Mouse (Mus musculus): ENCODE data around the gene Slc17a3. TPM values are rescaled to one million over a fixed set of nuclear protein-coding genes. Genes with fewer than 3 reads are reported as not detected.

The Slc17a3 gene
- polyA plus RNA-seq (2014; fragmentation: Nextera tagmentation; extraction: Ambion mirVana): not detected in 2 replicates

DNA sequence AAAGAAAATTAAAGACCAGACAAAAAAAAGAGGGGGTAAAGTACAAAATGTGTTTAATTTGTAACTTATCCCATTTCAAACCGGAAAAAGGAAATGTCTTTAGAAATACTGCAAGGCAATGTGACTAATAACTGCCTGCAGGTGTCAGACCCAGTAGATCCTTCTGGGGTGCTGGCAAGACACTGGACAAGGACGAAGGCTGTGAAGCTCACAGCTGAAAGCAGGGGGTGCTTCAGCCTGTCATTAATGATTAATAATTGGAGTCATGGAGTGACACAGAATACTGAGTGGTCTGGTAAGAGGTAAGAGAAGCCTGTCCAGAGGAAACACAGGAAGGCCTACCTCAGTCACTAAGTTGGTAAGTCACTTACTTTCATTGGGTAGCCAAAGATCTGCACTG, at the start of gene Slc17a3:
Gene Slc17a3, plus strand, starts transcription at position 127 of the 400 bp plus-strand sequence.
- no peak for ATAC-seq (ENCODE audit: low FRiP score)
- H3K36me3 ChIP-seq (ENCODE audit: control insufficient read depth, insufficient read depth, low read length): no peaks in the 10 kb centered on the region
- no peaks in the 10 kb centered on the region for H3K9me3 ChIP-seq (ENCODE audit: control insufficient read depth, low read length)
- H3K4me1 ChIP-seq (ENCODE audit: control insufficient read depth, insufficient read depth, low read length): no peaks in the 10 kb centered on the region
- WGBS: 80% methylated on average over 2 of the region's 2 CpGs
- no peaks in the 10 kb centered on the region for H3K27me3 ChIP-seq (ENCODE audit: control insufficient read depth, insufficient read depth, low read length)
- DNase-seq (ENCODE audit: low spot score, missing footprints): no peak
- no peak within 1 kb of the TSS for H3K4me3 ChIP-seq (ENCODE audit: low read depth, low read length)
- H3K4me2 ChIP-seq: no peak within 1 kb of the TSS
- H3K9ac ChIP-seq (ENCODE audit: low read length): no peak within 1 kb of the TSS
- H3K27ac ChIP-seq (ENCODE audit: low read depth, low read length): no peak within 1 kb of the TSS

DNA sequence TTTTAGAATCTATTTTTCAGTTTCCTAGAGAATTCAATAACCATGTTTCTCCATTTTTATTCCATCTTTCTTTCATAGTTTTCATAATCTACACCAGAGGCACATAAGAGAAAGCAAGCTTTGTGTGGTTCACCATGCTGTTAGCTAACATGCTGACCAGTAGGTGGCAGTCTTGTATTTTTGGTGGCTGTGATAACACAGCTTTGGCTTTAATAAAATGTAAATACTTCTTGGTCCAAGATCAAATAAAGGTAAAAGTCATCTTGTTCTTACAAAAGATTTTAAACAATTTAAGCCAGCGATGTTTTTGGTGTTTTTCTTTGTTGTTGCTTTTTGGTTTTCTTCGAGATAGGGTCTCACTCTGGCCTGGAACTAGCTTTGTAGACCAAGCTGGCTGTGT, 46.7 kb upstream of the Slc17a3 start:
- 55% methylated on average over 2 of the region's 2 CpGs for WGBS
- Histone ChIP-seq H3K4me1 (ENCODE audit: control insufficient read depth, insufficient read depth, low read length) (no peaks in the 10 kb centered on the region), H3K27ac (ENCODE audit: low read depth, low read length) (no peak overlapping the region), H3K36me3 (ENCODE audit: control insufficient read depth, insufficient read depth, low read length) (no peaks in the 10 kb centered on the region), H3K9me3 (ENCODE audit: control insufficient read depth, low read length) (no peaks in the 10 kb centered on the region), H3K9ac (ENCODE audit: low read length) (no peak overlapping the region), H3K4me2 (no peak overlapping the region), H3K27me3 (ENCODE audit: control insufficient read depth, insufficient read depth, low read length) (no peaks in the 10 kb centered on the region), H3K4me3 (ENCODE audit: low read depth, low read length) (no peak overlapping the region)
- DNase-seq (ENCODE audit: low spot score, missing footprints) (peak; percentile 91), ATAC-seq (ENCODE audit: low FRiP score) (no peak)

DNA sequence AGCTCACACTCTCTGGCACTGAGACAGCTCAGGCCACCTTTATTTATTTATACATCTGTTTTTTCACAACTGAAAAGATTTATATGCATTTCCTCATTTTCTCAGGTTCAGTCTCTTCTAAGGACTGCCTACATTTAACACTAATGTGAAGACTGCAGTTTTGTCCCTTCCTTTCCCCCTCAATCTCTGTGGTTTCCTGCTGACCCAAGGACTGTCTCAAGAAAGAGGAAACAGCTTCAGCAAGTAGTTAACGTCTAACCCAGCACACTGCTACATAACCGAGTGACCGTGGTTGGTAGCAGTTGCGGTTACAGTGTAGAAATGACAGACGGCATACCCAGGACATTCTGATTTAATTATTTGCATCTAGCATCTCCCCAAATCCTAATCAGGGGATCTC, 39.8 kb upstream of the Slc17a3 start:
- Histone ChIP-seq H3K4me2 (no peak overlapping the region), H3K4me1 (ENCODE audit: control insufficient read depth, insufficient read depth, low read length) (no peaks in the 10 kb centered on the region), H3K27ac (ENCODE audit: low read depth, low read length) (no peak overlapping the region), H3K9ac (ENCODE audit: low read length) (no peak overlapping the region), H3K9me3 (ENCODE audit: control insufficient read depth, low read length) (no peaks in the 10 kb centered on the region), H3K36me3 (ENCODE audit: control insufficient read depth, insufficient read depth, low read length) (no peaks in the 10 kb centered on the region), H3K4me3 (ENCODE audit: low read depth, low read length) (no peak overlapping the region), H3K27me3 (ENCODE audit: control insufficient read depth, insufficient read depth, low read length) (no peaks in the 10 kb centered on the region)
- DNase-seq (ENCODE audit: low spot score, missing footprints) (no peak), ATAC-seq (ENCODE audit: low FRiP score) (no peak)
- 89% methylated on average over 5 of the region's 5 CpGs for WGBS

DNA sequence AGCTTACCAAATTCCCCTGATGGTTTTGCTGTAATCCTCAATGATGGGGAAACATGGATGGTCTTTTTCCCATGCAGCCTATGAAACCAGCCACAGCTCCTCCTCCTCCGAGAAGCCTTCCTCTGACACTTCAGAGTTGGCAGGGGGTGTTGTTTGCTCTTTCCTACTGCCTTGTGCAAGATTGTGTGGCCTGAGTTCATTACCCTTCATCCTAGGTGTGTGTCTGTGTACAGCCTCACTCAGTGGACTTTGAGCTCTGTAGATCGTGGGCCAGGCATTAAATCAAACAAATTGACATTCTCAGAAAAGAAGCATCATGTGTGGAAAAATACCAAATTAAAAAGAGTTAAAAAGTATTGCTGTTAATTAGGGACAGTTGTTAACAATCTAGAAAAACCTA, 34.7 kb upstream of the Slc17a3 start:
- H3K4me3 ChIP-seq (ENCODE audit: low read depth, low read length): no peak overlapping the region
- H3K9me3 ChIP-seq (ENCODE audit: control insufficient read depth, low read length): no peaks in the 10 kb centered on the region
- H3K9ac ChIP-seq (ENCODE audit: low read length): no peak overlapping the region
- no peak for ATAC-seq (ENCODE audit: low FRiP score)
- no peaks in the 10 kb centered on the region for H3K4me1 ChIP-seq (ENCODE audit: control insufficient read depth, insufficient read depth, low read length)
- H3K36me3 ChIP-seq (ENCODE audit: control insufficient read depth, insufficient read depth, low read length): no peaks in the 10 kb centered on the region
- WGBS: 86% methylated on average over 2 of the region's 2 CpGs
- no peak overlapping the region for H3K27ac ChIP-seq (ENCODE audit: low read depth, low read length)
- no peak for DNase-seq (ENCODE audit: low spot score, missing footprints)
- no peak overlapping the region for H3K4me2 ChIP-seq
- no peaks in the 10 kb centered on the region for H3K27me3 ChIP-seq (ENCODE audit: control insufficient read depth, insufficient read depth, low read length)

DNA sequence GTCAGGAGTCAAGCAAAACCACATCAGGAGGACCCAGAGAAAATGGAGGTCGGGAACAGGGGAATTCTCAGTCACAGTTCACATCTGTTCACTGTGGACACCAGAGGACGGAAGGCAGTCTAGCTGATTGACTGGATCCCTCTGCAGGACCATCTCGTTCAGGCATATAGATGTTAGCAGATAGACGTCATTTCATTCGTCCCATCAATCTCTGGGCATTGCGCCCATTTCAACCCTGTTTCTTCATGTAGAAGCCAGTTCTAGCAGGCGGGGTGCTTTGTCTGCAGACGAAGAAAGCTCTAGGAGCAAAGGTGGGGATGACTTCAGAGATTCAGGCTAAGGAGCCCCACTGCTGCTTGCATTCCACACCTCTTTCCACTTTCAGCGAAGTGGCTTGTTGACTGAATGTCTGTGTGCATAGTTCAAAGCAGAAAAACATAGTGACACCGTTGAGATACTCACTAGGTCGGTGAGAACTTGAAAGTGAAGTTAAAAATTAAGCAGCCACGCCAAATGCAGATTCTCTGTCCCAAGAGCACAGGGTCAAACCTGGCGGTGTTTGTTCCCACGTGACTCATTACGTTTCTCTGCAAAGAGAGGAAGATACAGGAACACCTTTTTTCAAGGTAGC, 32.7 kb upstream of the Slc17a3 start, which contains the start of gene Slc17a2:
Gene Slc17a2, plus strand, starts transcription at position 572 of the 631 bp plus-strand sequence.
- H3K27me3 ChIP-seq (ENCODE audit: control insufficient read depth, insufficient read depth, low read length): no peaks in the 10 kb centered on the region
- no peak within 1 kb of the TSS for H3K4me3 ChIP-seq (ENCODE audit: low read depth, low read length)
- no peaks in the 10 kb centered on the region for H3K4me1 ChIP-seq (ENCODE audit: control insufficient read depth, insufficient read depth, low read length)
- H3K27ac ChIP-seq (ENCODE audit: low read depth, low read length): no peak within 1 kb of the TSS
- no peak for DNase-seq (ENCODE audit: low spot score, missing footprints)
- 91% methylated on average over 15 of the region's 15 CpGs for WGBS
- no peak within 1 kb of the TSS for H3K9ac ChIP-seq (ENCODE audit: low read length)
- no peaks in the 10 kb centered on the region for H3K9me3 ChIP-seq (ENCODE audit: control insufficient read depth, low read length)
- no peaks in the 10 kb centered on the region for H3K36me3 ChIP-seq (ENCODE audit: control insufficient read depth, insufficient read depth, low read length)
- ATAC-seq (ENCODE audit: low FRiP score): no peak
- H3K4me2 ChIP-seq: no peak within 1 kb of the TSS

DNA sequence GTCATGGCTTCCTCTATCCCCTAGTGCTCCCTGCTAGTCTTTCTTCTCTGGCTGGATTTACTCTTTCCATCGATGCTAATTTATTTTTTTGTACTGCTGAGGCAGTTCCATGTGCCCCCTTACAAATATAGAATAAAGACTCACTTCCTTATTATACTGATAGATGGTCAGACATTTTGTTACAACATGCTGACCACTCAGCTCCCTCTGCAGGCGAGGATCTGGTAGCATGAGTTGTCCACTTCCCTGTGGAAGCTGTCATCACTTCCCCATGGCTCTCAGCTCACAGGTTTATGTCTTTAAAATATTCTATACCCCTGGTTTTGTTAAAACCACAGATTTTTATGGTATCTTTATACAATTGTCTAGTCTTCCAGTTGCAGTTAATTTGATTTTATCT, 23.1 kb upstream of the Slc17a3 start:
- no peak overlapping the region for H3K9ac ChIP-seq (ENCODE audit: low read length)

DNA sequence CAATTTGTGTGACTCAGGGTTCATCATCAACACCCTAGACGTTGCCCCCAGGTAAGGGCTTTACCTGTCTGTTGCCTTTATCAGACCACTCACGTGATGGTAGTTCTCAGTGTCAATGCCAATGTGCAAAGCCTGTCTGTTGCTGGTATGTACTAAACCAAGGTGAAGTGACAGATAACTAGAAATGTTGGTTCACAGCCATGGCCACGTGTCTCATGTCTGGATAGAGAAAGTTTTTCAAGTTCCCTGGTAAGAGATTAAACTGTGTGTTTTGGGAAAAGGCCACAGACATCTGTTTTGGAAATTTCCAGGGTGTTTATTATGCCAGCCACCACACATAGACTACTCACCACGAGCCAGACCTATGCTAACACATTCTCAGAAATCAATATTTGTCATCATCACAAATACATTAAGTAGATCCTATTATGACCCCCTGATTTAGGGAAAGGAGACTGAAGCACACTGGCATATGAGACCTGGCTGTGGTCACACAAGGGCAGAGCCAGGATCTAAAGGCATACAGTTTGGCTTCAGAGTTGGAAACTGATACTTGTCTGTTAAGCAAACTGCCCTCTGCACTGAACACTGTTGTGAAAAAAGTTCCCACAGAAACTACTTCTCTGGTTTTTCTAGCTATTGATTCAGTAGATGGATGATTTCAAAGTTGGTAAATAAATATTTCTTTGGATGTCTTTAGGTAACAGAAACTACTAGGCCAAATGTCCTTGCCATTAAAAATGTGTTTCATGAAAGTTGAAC, 18.9 kb upstream of the Slc17a3 start:
- WGBS: 78% methylated on average over 4 of the region's 4 CpGs
- ATAC-seq (ENCODE audit: low FRiP score): no peak
- no peak overlapping the region for H3K4me3 ChIP-seq (ENCODE audit: low read depth, low read length)
- no peak overlapping the region for H3K27ac ChIP-seq (ENCODE audit: low read depth, low read length)
- no peaks in the 10 kb centered on the region for H3K27me3 ChIP-seq (ENCODE audit: control insufficient read depth, insufficient read depth, low read length)
- no peak for DNase-seq (ENCODE audit: low spot score, missing footprints)
- no peak overlapping the region for H3K4me2 ChIP-seq
- H3K9me3 ChIP-seq (ENCODE audit: control insufficient read depth, low read length): no peaks in the 10 kb centered on the region
- H3K9ac ChIP-seq (ENCODE audit: low read length): no peak overlapping the region
- H3K36me3 ChIP-seq (ENCODE audit: control insufficient read depth, insufficient read depth, low read length): no peaks in the 10 kb centered on the region
- no peaks in the 10 kb centered on the region for H3K4me1 ChIP-seq (ENCODE audit: control insufficient read depth, insufficient read depth, low read length)

More for the DNA sequence above, 23.1 kb upstream of the Slc17a3 start:
- Histone ChIP-seq H3K9me3 (ENCODE audit: control insufficient read depth, low read length) (no peaks in the 10 kb centered on the region), H3K27me3 (ENCODE audit: control insufficient read depth, insufficient read depth, low read length) (no peaks in the 10 kb centered on the region), H3K36me3 (ENCODE audit: control insufficient read depth, insufficient read depth, low read length) (no peaks in the 10 kb centered on the region), H3K4me1 (ENCODE audit: control insufficient read depth, insufficient read depth, low read length) (no peaks in the 10 kb centered on the region), H3K4me2 (no peak overlapping the region), H3K27ac (ENCODE audit: low read depth, low read length) (no peak overlapping the region), H3K4me3 (ENCODE audit: low read depth, low read length) (no peak overlapping the region)
- ATAC-seq (ENCODE audit: low FRiP score) (no peak), DNase-seq (ENCODE audit: low spot score, missing footprints) (no peak)
- 81% methylated on average over 2 of the region's 2 CpGs for WGBS

DNA sequence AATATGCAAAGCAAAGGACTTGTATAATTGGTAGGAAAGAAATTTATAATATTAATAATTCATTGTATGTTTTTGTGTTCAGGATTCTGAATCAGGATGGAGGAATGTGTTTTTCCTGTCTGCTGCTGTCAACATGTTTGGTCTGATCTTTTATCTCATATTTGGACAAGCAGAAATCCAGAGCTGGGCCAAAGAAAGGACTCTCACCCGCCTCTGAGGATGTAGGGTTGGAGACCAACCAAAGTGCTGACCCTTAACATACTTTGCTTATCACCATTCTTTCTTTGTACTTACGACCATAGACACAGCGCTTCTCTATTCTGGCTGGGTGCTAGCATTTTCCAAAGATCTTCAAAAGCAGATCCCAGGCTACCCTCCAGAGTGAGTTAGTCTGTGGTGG, 17.0 kb upstream of the Slc17a3 start:
- no peak for ATAC-seq (ENCODE audit: low FRiP score)
- H3K9ac ChIP-seq (ENCODE audit: low read length): no peak overlapping the region
- no peak overlapping the region for H3K4me2 ChIP-seq
- no peaks in the 10 kb centered on the region for H3K36me3 ChIP-seq (ENCODE audit: control insufficient read depth, insufficient read depth, low read length)
- no peak overlapping the region for H3K4me3 ChIP-seq (ENCODE audit: low read depth, low read length)
- H3K27me3 ChIP-seq (ENCODE audit: control insufficient read depth, insufficient read depth, low read length): no peaks in the 10 kb centered on the region
- no peaks in the 10 kb centered on the region for H3K4me1 ChIP-seq (ENCODE audit: control insufficient read depth, insufficient read depth, low read length)
- WGBS: 93% methylated on average over 3 of the region's 3 CpGs
- no peaks in the 10 kb centered on the region for H3K9me3 ChIP-seq (ENCODE audit: control insufficient read depth, low read length)
- DNase-seq (ENCODE audit: low spot score, missing footprints): no peak
- H3K27ac ChIP-seq (ENCODE audit: low read depth, low read length): no peak overlapping the region

DNA sequence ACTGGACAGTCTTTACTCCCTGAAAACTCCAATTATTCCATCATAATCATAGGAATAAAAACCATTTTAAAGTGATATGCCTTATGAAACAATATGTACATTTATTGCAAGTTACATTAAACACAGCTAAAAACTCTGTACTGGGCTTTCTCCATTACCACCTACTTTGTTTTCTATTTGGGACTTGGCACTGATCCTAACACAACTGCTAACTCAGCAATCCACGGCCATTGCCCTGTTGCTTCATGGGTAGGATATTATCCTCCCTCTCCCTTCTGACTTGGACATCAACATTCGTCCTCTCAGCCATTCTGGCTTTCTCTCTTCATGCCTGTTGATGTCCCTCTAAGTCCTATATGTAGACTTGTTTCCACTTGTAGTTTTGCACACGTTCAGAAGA, 12.6 kb upstream of the Slc17a3 start:
- Histone ChIP-seq H3K4me1 (ENCODE audit: control insufficient read depth, insufficient read depth, low read length) (no peaks in the 10 kb centered on the region), H3K27ac (ENCODE audit: low read depth, low read length) (no peak overlapping the region), H3K9ac (ENCODE audit: low read length) (no peak overlapping the region), H3K36me3 (ENCODE audit: control insufficient read depth, insufficient read depth, low read length) (no peaks in the 10 kb centered on the region), H3K9me3 (ENCODE audit: control insufficient read depth, low read length) (no peaks in the 10 kb centered on the region), H3K4me3 (ENCODE audit: low read depth, low read length) (no peak overlapping the region), H3K27me3 (ENCODE audit: control insufficient read depth, insufficient read depth, low read length) (no peaks in the 10 kb centered on the region), H3K4me2 (no peak overlapping the region)
- no peak for DNase-seq (ENCODE audit: low spot score, missing footprints)
- ATAC-seq (ENCODE audit: low FRiP score): no peak
- 73% methylated on average over 3 of the region's 3 CpGs for WGBS
